Mouse (Mus musculus) olfactory bulb, adult 2 months (tissue): ENCODE data around the gene Klc4.

ENCODE experiments used
- CTCF ChIP-seq: fragments of 200-500 bp; IDR thresholded peaks from 2 replicates; pipeline ENCODE4 v1.5.1; 2012; ENCODE audit warnings: low read depth, mild to moderate bottlenecking, low read length, moderate library complexity; ENCODE audit not compliant: insufficient read depth
- POLR2A ChIP-seq: fragments of 200-500 bp; IDR thresholded peaks from 2 replicates; pipeline ENCODE4 v1.6.1; 2012; ENCODE audit warnings: mild to moderate bottlenecking, low read depth, low read length, moderate library complexity; ENCODE audit not compliant: insufficient read depth

DNA sequence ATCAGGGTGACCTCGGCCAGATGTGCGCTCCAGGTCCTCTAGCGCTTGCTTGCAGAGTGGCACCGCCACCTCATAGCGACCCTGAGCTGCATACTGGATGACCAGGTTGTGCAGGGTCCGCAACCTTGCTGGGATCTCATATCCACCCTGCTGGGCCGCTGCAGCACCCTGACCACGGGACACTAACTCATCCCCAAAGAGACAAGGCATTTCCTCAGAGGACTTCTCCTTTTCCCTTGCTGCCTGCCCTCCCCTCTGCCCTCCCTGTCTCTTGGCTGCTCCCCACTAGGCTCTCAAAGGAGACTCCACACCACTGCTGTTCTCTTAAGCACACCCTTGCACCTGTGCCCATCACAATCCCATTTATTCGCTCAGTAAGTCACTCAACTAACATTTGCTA is 5.9 kb downstream of the Klc4 start:
- TF ChIP-seq POLR2A = no peak
- no peak for TF ChIP-seq CTCF
